Mouse (Mus musculus) heart, embryonic 13.5 days (tissue): ENCODE measurements around the gene Ccdc190. TPM values are rescaled to one million over a fixed set of nuclear protein-coding genes. Genes with fewer than 3 reads are reported as not detected.
A peak's percentile ranks its signal among the peaks of the same experiment; 100 is the strongest.

Experiments used
- ATAC-seq: fragments of 200-750 bp; cut with Nextera tagmentation; 2 replicates; pipeline ENCODE4 v1.8.0; 2017; ENCODE audit warnings: moderate TSS enrichment; ENCODE audit not compliant: insufficient number of reproducible peaks, low FRiP score, low TSS enrichment; ENCODE audit errors: extremely low read depth
- H3K27ac ChIP-seq: fragments of 300-500 bp; sonication (generic); replicated peaks from 2 replicates; pipeline ENCODE4 v1.5.1; 2015; ENCODE audit warnings: moderate library complexity, mild to moderate bottlenecking, inconsistent platforms
- H3K27me3 ChIP-seq: fragments of 300-500 bp; sonication (generic); replicated peaks from 2 replicates; pipeline ENCODE4 v1.6.1; 2015; ENCODE audit warnings: mild to moderate bottlenecking, inconsistent platforms
- H3K36me3 ChIP-seq: fragments of 300-500 bp; sonication (generic); 2 replicates; pipeline ENCODE4 v1.6.1; 2015; ENCODE audit warnings: mild to moderate bottlenecking, inconsistent platforms
- H3K4me1 ChIP-seq: fragments of 300-500 bp; sonication (generic); 2 replicates; pipeline ENCODE4 v1.6.1; 2015; ENCODE audit warnings: inconsistent platforms
- H3K4me2 ChIP-seq: fragments of 300-500 bp; sonication (generic); 2 replicates; pipeline ENCODE4 v1.6.1; 2015; ENCODE audit warnings: inconsistent platforms, mild to moderate bottlenecking, moderate library complexity
- H3K4me3 ChIP-seq: fragments of 300-500 bp; sonication (generic); 2 replicates; pipeline ENCODE4 v1.5.1; 2015; ENCODE audit warnings: moderate library complexity, mild to moderate bottlenecking, inconsistent platforms
- H3K9ac ChIP-seq: fragments of 300-500 bp; sonication (generic); 2 replicates; pipeline ENCODE4 v1.6.1; 2015; ENCODE audit warnings: inconsistent platforms, mild to moderate bottlenecking, moderate library complexity
- H3K9me3 ChIP-seq: fragments of 300-500 bp; sonication (generic); 2 replicates; pipeline ENCODE4 v1.6.1; 2016; ENCODE audit warnings: inconsistent platforms
- WGBS: fragments of 180-500 bp; shearing (Covaris S2); methylation state at CpG from one replicate; pipeline ENCODE4 v1.1.7; 2015; ENCODE audit warnings: mixed read lengths; 5-methylcytosine and 5-hydroxymethylcytosine counted together
- polyA plus RNA-seq: library from polyadenylated mRNA; unstranded; fragments of >200 nt; fragmentation: Nextera tagmentation; extraction: Ambion mirVana; gene quantifications from 2 replicates; pipeline ENCODE4 v1.2.1, GENCODE M21; 2015

The Ccdc190 gene
- polyA plus RNA-seq, 1 experiment from 2014 or later, result not detected

GRCm38 (mm10) chr1:169968792-169969515 lies 40.5 kb downstream of the Ccdc190 start, which contains the start of gene Hsd17b7:
Gene Hsd17b7, minus strand, starts transcription at chr1:169969241.
- H3K27me3 ChIP-seq, result no peaks in the 10 kb centered on the region
- no peaks in the 10 kb centered on the region for H3K9me3 ChIP-seq
- peak within 1 kb of the TSS; percentile 77 for H3K4me2 ChIP-seq
- under 1% methylated on average over 48 of the region's 48 CpGs for WGBS
- peak; percentile 100 for ATAC-seq
- peaks cover 51% of the 10 kb centered on the region for H3K4me1 ChIP-seq
- peak within 1 kb of the TSS; percentile 74 for H3K4me3 ChIP-seq
- H3K27ac ChIP-seq, result peak within 1 kb of the TSS; percentile 91
- peaks cover 31% of the 10 kb centered on the region for H3K36me3 ChIP-seq
- peak within 1 kb of the TSS; percentile 81 for H3K9ac ChIP-seq

DNA sequence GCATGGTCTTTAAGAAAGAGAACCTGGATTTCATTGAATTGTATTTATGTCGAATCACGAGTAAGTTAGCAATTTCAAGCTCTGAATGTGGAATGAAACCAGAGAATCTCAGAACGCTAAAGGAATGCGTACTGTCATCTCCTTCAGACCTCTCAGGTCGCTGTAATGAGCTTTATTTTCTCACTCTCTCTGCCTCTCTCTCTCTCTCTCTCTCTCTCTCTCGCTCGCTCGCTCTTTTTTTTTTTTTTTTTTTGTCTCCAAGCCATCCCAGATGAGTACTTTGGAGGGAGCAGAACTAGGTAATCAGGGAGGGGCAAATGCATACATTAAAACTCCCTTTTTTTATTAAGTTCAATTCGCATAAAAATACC lies 41.1 kb downstream of the Ccdc190 start:
- no peak for ATAC-seq
- H3K9me3 ChIP-seq, result no peaks in the 10 kb centered on the region
- H3K4me2 ChIP-seq, result peak overlapping the region; percentile 77
- H3K9ac ChIP-seq, result peak overlapping the region; percentile 81
- no peaks in the 10 kb centered on the region for H3K27me3 ChIP-seq
- peak overlapping the region; percentile 91 for H3K27ac ChIP-seq
- peaks cover 51% of the 10 kb centered on the region for H3K4me1 ChIP-seq
- H3K36me3 ChIP-seq, result peaks cover 26% of the 10 kb centered on the region
- 2% methylated on average over 9 of the region's 9 CpGs for WGBS
- peak overlapping the region; percentile 74 for H3K4me3 ChIP-seq

DNA sequence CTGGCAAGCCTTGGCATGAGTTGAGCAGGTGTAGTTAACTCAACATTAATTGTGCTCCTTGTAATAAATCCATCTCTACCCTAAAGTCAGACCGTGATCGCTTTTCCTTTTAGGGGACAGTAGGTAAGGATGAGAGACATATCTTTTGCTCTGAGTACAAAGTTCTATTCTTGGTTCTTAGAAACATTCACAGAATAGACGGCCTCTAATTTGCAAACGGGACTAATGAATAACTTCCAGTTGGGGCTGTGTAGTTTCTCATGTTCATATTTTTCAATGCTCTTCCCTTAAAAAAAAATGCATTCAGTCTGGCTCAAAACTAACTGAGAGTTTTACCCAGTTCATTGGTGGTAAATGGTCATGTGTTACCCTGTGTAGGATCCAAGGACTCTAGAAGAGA lies 42.5 kb downstream of the Ccdc190 start:
- Histone ChIP-seq H3K9ac (no peak overlapping the region), H3K27me3 (no peaks in the 10 kb centered on the region), H3K4me2 (peak overlapping the region; percentile 77; the same call in 1 of the 2 replicates), H3K36me3 (peaks cover 11% of the 10 kb centered on the region), H3K27ac (peak overlapping the region; percentile 91; the same call in 1 of the 2 replicates), H3K9me3 (no peaks in the 10 kb centered on the region), H3K4me1 (peaks cover 51% of the 10 kb centered on the region), H3K4me3 (no peak overlapping the region)
- WGBS, result 90% methylated on average over 4 of the region's 4 CpGs
- no peak for ATAC-seq

- no peaks in the 10 kb centered on the region for H3K27me3 ChIP-seq
- peaks cover 50% of the 10 kb centered on the region for H3K4me1 ChIP-seq
- no peak for ATAC-seq
- H3K9ac ChIP-seq, result no peak overlapping the region
- H3K4me2 ChIP-seq, result no peak overlapping the region
- no peak overlapping the region for H3K4me3 ChIP-seq
- peak overlapping the region; percentile 91 for H3K27ac ChIP-seq
- peaks cover 2% of the 10 kb centered on the region for H3K36me3 ChIP-seq
- no peaks in the 10 kb centered on the region for H3K9me3 ChIP-seq
- 12% methylated on average over 2 of the region's 2 CpGs for WGBS
These were observed 43.5 kb downstream of the Ccdc190 start for GRCm38 (mm10) chr1:169971998-169972397.

DNA sequence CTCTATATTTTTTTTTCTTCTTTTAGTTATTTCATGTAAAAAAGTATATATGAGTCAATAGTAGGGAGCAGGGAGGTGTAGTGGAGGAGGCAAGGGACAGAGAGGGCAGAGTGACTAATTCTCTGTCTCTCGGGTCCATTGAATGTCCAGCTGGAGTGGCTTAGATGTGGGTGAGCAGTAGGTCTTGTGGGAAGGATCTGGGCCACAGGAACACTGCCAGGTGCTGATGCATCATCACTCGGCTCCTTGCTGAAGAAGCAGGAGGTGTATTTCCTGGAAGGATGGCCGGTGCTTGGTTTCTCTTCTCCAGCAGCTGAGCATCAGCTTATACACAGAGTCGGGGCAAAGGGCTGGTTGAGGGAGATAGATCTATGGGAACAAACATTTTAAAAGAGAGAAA lies 49.2 kb downstream of the Ccdc190 start:
- Histone ChIP-seq H3K36me3 (no peaks in the 10 kb centered on the region), H3K9ac (no peak overlapping the region), H3K4me2 (no peak overlapping the region), H3K27me3 (no peaks in the 10 kb centered on the region), H3K4me3 (no peak overlapping the region), H3K27ac (no peak overlapping the region), H3K9me3 (no peaks in the 10 kb centered on the region), H3K4me1 (peaks cover 7% of the 10 kb centered on the region)
- 80% methylated on average over 4 of the region's 4 CpGs for WGBS
- no peak for ATAC-seq

Other genes starting within 250 kb of the Ccdc190 start
- gene Rgs4, start 181.0 kb upstream of the Ccdc190 start, polyA plus RNA-seq, result 3.4 and 3.5 TPM in 2 replicates
- gene Hsd17b7, start 40.6 kb downstream of the Ccdc190 start, polyA plus RNA-seq, result 21.0 and 23.1 TPM in 2 replicates
- 9.1 and 11.2 TPM in 2 replicates for gene Ddr2, start 182.1 kb downstream of the Ccdc190 start, polyA plus RNA-seq
- gene Uap1, start 246.3 kb downstream of the Ccdc190 start, polyA plus RNA-seq, result 42.4 and 46.1 TPM in 2 replicates